Mouse (Mus musculus) neural tube, postnatal 0 days (tissue): ENCODE data around the gene Ldb2. TPM values are rescaled to one million over a fixed set of nuclear protein-coding genes. Genes with fewer than 3 reads are reported as not detected.

Source experiments
- polyA plus RNA-seq: library from polyadenylated mRNA; unstranded; fragments of >200 nt; fragmentation: Nextera tagmentation; extraction: Ambion mirVana; gene quantifications from 2 replicates; pipeline ENCODE4 v1.2.1, GENCODE M21; 2015

The Ldb2 gene
- 56.0 and 61.8 TPM in 2 replicates for polyA plus RNA-seq

GRCm38 (mm10) chr5:44799053-44799860 lies at the start of gene Ldb2:
TSS of gene Ldb2 (minus strand) at chr5:44799680.

